Mouse (Mus musculus) small intestine, adult 2 months (tissue): ENCODE data around the gene Mysm1. TPM values are rescaled to one million over a fixed set of nuclear protein-coding genes. Genes with fewer than 3 reads are reported as not detected.
A peak's percentile ranks its signal among the peaks of the same experiment; 100 is the strongest.

ENCODE experiments used
- H3K27ac ChIP-seq: fragments of 200-500 bp; 2 replicates; pipeline ENCODE4 v1.5.1; 2012; ENCODE audit warnings: low read depth, low read length, control low read depth, inconsistent platforms; ENCODE audit not compliant: insufficient read depth
- H3K27me3 ChIP-seq: fragments of 200-500 bp; 2 replicates; pipeline ENCODE4 v1.6.1; 2012; ENCODE audit warnings: mild to moderate bottlenecking, moderate library complexity, low read length, inconsistent platforms; ENCODE audit not compliant: control insufficient read depth, insufficient read depth
- H3K36me3 ChIP-seq: fragments of 200-500 bp; 2 replicates; pipeline ENCODE4 v1.6.1; 2012; ENCODE audit warnings: mild to moderate bottlenecking, low read length, control low read depth, inconsistent platforms; ENCODE audit not compliant: control insufficient read depth, insufficient read depth
- H3K4me1 ChIP-seq: fragments of 200-500 bp; 2 replicates; pipeline ENCODE4 v1.6.1; 2012; ENCODE audit warnings: low read length, inconsistent platforms, mixed read lengths; ENCODE audit not compliant: control insufficient read depth, insufficient read depth, insufficient read length
- H3K4me3 ChIP-seq: fragments of 200-500 bp; 2 replicates; pipeline ENCODE4 v1.5.1; 2012; ENCODE audit warnings: low read depth, mild to moderate bottlenecking, control low read depth, inconsistent platforms, low read length, moderate library complexity
- CTCF ChIP-seq: fragments of 200-500 bp; IDR thresholded peaks from 2 replicates; pipeline ENCODE4 v1.5.1; 2012; ENCODE audit warnings: low read depth, mild to moderate bottlenecking, control low read depth, inconsistent platforms, low read length, moderate library complexity, mixed read lengths; ENCODE audit not compliant: insufficient replicate concordance, insufficient read length; ENCODE audit errors: extremely low read depth
- POLR2A ChIP-seq: fragments of 200-500 bp; IDR thresholded peaks from 2 replicates; pipeline ENCODE4 v1.6.1; 2012; ENCODE audit warnings: low read depth, mild to moderate bottlenecking, control low read depth, inconsistent platforms, low read length, moderate library complexity
- WGBS: fragments of 180-500 bp; shearing (Covaris S2); methylation state at CpG from one replicate; pipeline ENCODE4 v1.1.7; 2018; 5-methylcytosine and 5-hydroxymethylcytosine counted together
- polyA plus RNA-seq: library from polyadenylated mRNA; depleted of rRNA; stranded (reverse); fragments of >200 nt; gene quantifications from 2 replicates; pipeline ENCODE4 v1.2.3, GENCODE M21; 2012; rRNA removed

The Mysm1 gene
- 0.99 and 1.3 TPM in 2 replicates for polyA plus RNA-seq

DNA sequence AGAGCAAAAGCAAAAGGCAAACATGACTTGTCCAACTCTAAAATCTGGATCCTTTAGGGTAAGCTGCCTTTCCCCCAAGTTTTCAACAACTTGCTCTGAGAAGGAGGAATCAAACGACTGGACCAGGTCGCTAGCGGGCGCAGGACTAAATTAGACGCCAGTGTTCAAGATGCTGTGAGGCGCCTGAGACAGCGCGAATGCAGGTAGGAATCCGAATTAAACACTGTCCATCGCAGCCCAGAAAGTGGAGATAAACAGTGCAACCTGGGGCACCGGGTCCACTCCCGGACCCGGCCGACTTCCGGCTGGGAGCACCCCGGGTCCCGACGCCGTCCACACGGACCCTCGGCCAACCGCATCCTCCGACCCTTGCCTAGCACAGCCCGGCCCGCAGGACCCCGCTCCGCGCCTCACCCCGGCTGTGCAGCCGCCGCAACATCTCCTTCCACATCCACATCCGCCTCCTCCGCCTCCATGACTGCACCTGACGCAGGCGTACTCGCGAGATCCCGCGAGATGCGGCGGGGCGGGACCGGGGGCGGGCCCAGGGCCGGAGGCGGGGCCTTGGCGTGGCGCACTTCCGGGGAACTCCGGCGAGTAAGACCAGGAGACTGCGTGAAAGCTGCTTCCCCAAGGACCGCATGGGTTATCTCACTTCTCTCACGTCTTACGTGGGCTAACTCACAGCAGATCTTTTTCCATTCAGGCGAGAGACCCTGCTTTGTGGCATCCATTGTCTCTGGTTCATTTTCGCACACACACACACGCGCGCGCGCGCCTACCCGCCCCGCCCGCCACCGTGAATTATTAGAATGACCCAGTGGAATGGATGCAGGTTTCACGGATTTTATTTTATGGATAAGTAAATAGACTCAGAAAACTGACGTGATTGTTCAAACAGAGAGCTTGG lies at the start of gene Mysm1:
Gene Mysm1, minus strand, starts transcription at position 511 of the 910 bp plus-strand sequence.
- no peak for TF ChIP-seq CTCF
- peak; percentile 93 for TF ChIP-seq POLR2A
- under 1% methylated on average over 69 of the region's 69 CpGs for WGBS

DNA sequence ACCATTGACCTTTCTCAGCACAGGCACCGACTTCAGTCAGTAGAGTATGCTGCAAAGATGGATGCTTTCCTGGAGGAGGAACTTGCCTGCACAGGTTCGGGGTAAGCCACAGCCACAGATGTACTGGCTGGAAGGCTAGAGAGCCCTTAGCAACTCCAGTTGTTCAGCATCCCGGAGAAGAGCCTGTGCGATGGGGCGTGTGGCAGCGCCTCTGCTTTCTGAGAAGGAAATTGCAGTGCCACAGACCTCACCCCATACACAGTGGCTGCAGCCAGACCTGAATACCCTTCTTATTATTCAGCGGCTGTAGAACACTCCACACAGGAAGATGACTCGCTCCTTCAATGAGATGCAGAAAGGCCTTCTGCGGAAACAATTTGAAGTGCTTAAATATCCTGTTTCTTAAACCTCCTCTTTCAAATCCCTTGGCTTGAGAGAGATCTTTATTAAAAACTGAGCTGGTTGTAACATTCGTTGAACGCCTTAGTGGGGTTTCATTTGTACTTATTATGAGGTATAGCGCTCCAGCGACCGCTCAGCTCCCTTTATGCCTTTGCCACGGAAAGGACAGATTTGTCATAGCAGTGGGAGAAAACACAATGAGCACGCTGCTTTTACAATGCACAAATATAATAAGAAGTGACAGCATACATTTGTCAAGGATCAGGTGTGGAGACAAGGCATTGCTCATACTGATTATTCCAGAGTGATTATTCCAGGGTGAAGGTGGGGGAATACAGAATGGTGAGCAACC lies 47.1 kb upstream of the Mysm1 start:
- H3K4me3 ChIP-seq = no peak overlapping the region
- no peak overlapping the region for H3K27ac ChIP-seq
- no peaks in the 10 kb centered on the region for H3K4me1 ChIP-seq
- WGBS = 82% methylated on average over 16 of the region's 16 CpGs
- H3K36me3 ChIP-seq = no peaks in the 10 kb centered on the region
- H3K27me3 ChIP-seq = no peaks in the 10 kb centered on the region
- no peak for TF ChIP-seq POLR2A

More for the DNA sequence above, at the start of gene Mysm1:
- no peaks in the 10 kb centered on the region for H3K4me1 ChIP-seq
- H3K4me3 ChIP-seq = peak within 1 kb of the TSS; percentile 75
- no peaks in the 10 kb centered on the region for H3K27me3 ChIP-seq
- H3K36me3 ChIP-seq = peaks cover 10% of the 10 kb centered on the region
- H3K27ac ChIP-seq = peak within 1 kb of the TSS; percentile 42

- TF ChIP-seq POLR2A = no peak
- no peak for TF ChIP-seq CTCF
- Histone ChIP-seq H3K4me1 (no peaks in the 10 kb centered on the region), H3K27me3 (no peaks in the 10 kb centered on the region), H3K27ac (no peak overlapping the region), H3K4me3 (no peak overlapping the region), H3K36me3 (no peaks in the 10 kb centered on the region)
- WGBS = 72% methylated on average over 12 of the region's 12 CpGs
These were observed 44.6 kb upstream of the Mysm1 start for GRCm38 (mm10) chr4:95023350-95023953.

DNA sequence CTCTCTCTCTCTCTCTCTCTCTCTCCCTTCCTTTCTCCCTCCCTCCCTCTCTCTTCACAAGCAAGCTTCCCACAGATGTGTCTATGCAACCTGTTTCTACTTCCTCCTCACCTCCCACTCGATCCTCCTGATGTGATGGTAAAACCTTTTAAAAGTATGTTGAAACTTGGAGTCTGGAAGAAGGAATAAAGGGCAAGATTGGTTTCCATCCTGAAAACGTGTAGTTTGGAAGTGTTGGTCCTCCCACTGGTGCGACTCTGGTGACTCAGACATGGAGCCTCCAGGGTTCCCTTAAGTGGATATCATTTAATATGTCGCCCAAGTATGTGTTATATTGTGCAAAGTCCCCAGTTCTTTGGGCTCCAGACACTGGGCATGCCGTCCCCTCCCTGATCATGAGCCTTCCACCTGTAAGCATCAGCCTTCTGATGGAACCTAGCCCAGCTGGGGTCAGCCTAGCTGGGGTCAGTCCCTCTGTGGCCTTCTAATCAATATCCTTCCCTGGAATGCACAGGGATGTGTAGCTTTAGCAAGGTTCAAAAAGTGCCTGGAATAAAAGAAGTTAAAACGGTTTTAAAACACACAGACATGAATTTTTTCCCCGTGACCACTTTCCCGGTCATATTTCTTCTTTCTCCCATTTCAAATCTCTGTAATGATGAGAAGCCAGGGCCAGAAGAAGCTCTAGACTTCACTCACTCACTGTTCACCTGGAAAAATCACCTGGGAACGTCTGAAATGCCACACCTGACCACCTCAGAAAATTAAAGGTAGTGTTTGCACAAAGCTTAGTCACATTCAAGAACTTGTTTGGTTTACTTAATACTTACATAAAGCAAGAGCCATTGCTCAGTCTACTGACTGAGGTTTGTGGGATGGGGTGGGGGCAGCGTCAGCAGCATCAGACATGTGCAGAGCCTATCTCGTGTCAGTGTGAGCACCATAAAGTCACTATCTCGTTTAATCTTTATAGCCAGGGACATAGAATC lies 43.0 kb upstream of the Mysm1 start:
- TF ChIP-seq CTCF (no peak), POLR2A (no peak)
- H3K27ac ChIP-seq = no peak overlapping the region
- 61% methylated on average over 12 of the region's 12 CpGs for WGBS
- H3K36me3 ChIP-seq = no peaks in the 10 kb centered on the region
- H3K4me3 ChIP-seq = no peak overlapping the region
- no peaks in the 10 kb centered on the region for H3K4me1 ChIP-seq
- no peaks in the 10 kb centered on the region for H3K27me3 ChIP-seq

- WGBS = 91% methylated on average over 2 of the region's 2 CpGs
These were observed 41.3 kb upstream of the Mysm1 start for GRCm38 (mm10) chr4:95020201-95020600.

DNA sequence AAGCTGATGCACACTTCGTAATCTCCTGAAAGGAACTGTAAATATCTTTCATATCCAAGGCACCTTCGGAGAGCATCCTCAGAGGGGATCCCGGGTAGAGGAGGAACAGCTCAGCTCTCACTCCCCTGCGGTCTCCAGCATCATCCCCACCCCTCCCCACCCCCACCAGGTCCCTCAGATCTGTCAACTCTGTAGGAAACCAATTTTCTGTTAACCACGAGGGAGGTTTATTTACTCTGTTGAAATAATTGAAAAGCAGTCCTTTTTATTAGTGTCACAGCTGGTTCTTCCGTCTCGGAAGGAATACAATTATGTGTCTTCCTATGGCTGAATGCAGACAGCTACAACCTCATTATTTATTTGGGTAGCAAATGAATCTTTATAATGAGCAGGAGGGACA lies 39.3 kb upstream of the Mysm1 start:
- no peaks in the 10 kb centered on the region for H3K36me3 ChIP-seq
- H3K27me3 ChIP-seq = no peaks in the 10 kb centered on the region
- H3K4me1 ChIP-seq = no peaks in the 10 kb centered on the region
- 64% methylated on average over 7 of the region's 7 CpGs for WGBS
- no peak for TF ChIP-seq POLR2A
- no peak for TF ChIP-seq CTCF
- H3K4me3 ChIP-seq = no peak overlapping the region
- no peak overlapping the region for H3K27ac ChIP-seq

More at GRCm38 (mm10) chr4:95020201-95020600, 41.3 kb upstream of the Mysm1 start:
- Histone ChIP-seq H3K4me1 (no peaks in the 10 kb centered on the region), H3K4me3 (no peak overlapping the region), H3K27ac (no peak overlapping the region), H3K27me3 (no peaks in the 10 kb centered on the region), H3K36me3 (no peaks in the 10 kb centered on the region)
- no peak for TF ChIP-seq POLR2A
- TF ChIP-seq CTCF = no peak
